Mouse (Mus musculus): ENCODE measurements around the gene Try4. TPM values are rescaled to one million over a fixed set of nuclear protein-coding genes. Genes with fewer than 3 reads are reported as not detected.
"Not testable (repeated sequence)": the region's sequence is repeated elsewhere in the genome, so short reads cannot be mapped to it uniquely, and the experiment has no call there.

The Try4 gene
- polyA plus RNA-seq (2015; fragmentation: Nextera tagmentation; extraction: Ambion mirVana), result not detected in 2 replicates

- Histone ChIP-seq H3K27me3 (no peaks in the 10 kb centered on the region), H3K4me3 (no peak within 1 kb of the TSS), H3K36me3 (no peaks in the 10 kb centered on the region), H3K9me3 (no peaks in the 10 kb centered on the region), H3K4me1 (replicated peaks) (no peaks in the 10 kb centered on the region), H3K9ac (no peak within 1 kb of the TSS), H3K4me2 (no peak within 1 kb of the TSS), H3K27ac (replicated peaks) (no peak within 1 kb of the TSS)
- 89% methylated on average over 1 of the region's 1 CpGs for WGBS
- ATAC-seq (ENCODE audit: low FRiP score, low read depth), result no peak
Observed at GRCm38 (mm10) chr6:41301969-41302368, at the start of gene Try4. Gene Try4, plus strand, starts transcription at chr6:41302269.

DNA sequence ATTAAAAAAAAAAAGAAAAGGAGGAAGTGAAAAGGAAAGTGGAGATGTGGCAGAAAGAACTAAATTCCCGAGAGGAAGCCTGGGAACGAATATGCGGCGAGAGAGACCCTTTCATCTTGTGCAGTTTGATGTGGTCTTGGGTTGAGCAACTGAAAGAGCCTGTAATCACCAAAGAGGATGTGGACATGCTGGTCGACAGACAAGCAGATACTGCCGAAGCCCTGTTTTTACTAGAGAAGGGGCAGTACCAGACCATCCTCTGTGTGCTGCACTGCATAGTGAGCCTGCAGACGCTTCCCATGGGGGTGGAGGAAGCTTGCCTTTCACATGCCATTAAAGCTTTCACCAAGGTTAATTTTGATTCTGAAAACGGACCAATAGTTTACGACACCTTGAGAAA is 48.8 kb upstream of the Try4 start:
- not testable (repeated sequence) for H3K4me1 ChIP-seq (replicated peaks)

DNA sequence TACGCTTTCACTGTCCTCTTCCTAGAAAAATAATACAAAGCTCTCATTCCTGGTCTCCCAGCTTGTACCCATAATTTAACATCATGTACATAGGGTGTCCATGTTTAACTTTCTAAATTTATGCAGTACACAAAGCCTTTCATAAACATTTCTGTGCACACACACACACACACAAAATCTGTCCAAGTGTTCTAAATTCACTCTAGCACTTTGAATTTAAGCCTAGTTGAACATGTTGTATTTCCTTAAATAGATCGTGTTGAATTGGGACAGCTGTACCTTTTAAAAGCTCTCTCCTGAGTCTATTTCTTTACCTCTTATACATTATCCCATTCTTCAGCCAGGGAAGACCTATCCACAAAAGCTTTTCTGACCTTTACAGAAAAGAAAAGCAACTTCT is 45.6 kb upstream of the Try4 start:
- Histone ChIP-seq H3K27me3 (no peaks in the 10 kb centered on the region), H3K27ac (replicated peaks) (no peak overlapping the region), H3K9ac (no peak overlapping the region), H3K4me2 (no peak overlapping the region), H3K4me1 (replicated peaks) (no peaks in the 10 kb centered on the region), H3K4me3 (no peak overlapping the region), H3K9me3 (no peaks in the 10 kb centered on the region), H3K36me3 (no peaks in the 10 kb centered on the region)
- WGBS, result 95% methylated on average over 2 of the region's 2 CpGs
- ATAC-seq (ENCODE audit: low FRiP score, low read depth), result no peak

More for the DNA sequence above, 48.8 kb upstream of the Try4 start:
- 90% methylated on average over 9 of the region's 9 CpGs for WGBS
- not testable (repeated sequence) for H3K36me3 ChIP-seq; H3K4me2 ChIP-seq; H3K9ac ChIP-seq; H3K9me3 ChIP-seq; H3K4me3 ChIP-seq; H3K27ac ChIP-seq (replicated peaks); H3K27me3 ChIP-seq; ATAC-seq (ENCODE audit: low FRiP score, low read depth)

DNA sequence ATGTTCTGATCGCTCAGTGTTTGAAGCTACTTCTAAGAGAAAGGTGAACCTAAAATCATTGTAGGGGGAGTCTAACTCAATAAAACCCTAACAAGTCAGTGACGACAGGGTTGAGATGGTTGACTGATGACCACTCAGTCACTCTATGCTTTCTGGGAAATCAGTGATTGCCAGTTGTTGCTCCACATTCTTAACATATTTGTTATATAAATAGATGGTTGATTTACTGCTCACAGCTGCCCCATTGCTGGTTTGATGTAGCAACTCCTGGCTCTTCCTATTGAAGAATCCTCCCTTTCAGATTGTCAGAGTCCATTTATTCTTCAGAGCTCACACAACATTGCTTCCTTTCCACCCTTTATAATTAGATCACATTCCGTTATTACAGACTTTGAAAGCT is 44.6 kb upstream of the Try4 start:
- Histone ChIP-seq H3K4me1 (replicated peaks) (no peaks in the 10 kb centered on the region), H3K36me3 (no peaks in the 10 kb centered on the region), H3K9me3 (no peaks in the 10 kb centered on the region), H3K4me2 (no peak overlapping the region), H3K4me3 (no peak overlapping the region), H3K27ac (replicated peaks) (no peak overlapping the region), H3K9ac (no peak overlapping the region), H3K27me3 (no peaks in the 10 kb centered on the region)
- no peak for ATAC-seq (ENCODE audit: low FRiP score, low read depth)
- 90% methylated on average over 3 of the region's 3 CpGs for WGBS

GRCm38 (mm10) chr6:41262796-41263195 is 39.3 kb upstream of the Try4 start:
- Histone ChIP-seq H3K4me3 (no peak overlapping the region), H3K4me1 (replicated peaks) (no peaks in the 10 kb centered on the region), H3K9ac (no peak overlapping the region), H3K27me3 (no peaks in the 10 kb centered on the region), H3K4me2 (no peak overlapping the region), H3K36me3 (no peaks in the 10 kb centered on the region), H3K27ac (replicated peaks) (no peak overlapping the region), H3K9me3 (no peaks in the 10 kb centered on the region)
- 41% methylated on average over 3 of the region's 3 CpGs for WGBS
- no peak for ATAC-seq (ENCODE audit: low FRiP score, low read depth)

- Histone ChIP-seq H3K4me3 (no peak overlapping the region), H3K27me3 (no peaks in the 10 kb centered on the region), H3K36me3 (no peaks in the 10 kb centered on the region), H3K27ac (replicated peaks) (no peak overlapping the region), H3K9ac (no peak overlapping the region), H3K4me1 (replicated peaks) (no peaks in the 10 kb centered on the region), H3K9me3 (no peaks in the 10 kb centered on the region), H3K4me2 (no peak overlapping the region)
- 93% methylated on average over 6 of the region's 6 CpGs for WGBS
- no peak for ATAC-seq (ENCODE audit: low FRiP score, low read depth)
Observed at GRCm38 (mm10) chr6:41266140-41266539, 35.9 kb upstream of the Try4 start.

GRCm38 (mm10) chr6:41298255-41298654 is 3.8 kb upstream of the Try4 start:
- H3K4me2 ChIP-seq, result no peak overlapping the region
- no peak overlapping the region for H3K27ac ChIP-seq (replicated peaks)
- no peaks in the 10 kb centered on the region for H3K4me1 ChIP-seq (replicated peaks)
- no peak overlapping the region for H3K9ac ChIP-seq
- H3K9me3 ChIP-seq, result no peaks in the 10 kb centered on the region
- H3K36me3 ChIP-seq, result no peaks in the 10 kb centered on the region
- WGBS, result 9% methylated on average over 1 of the region's 1 CpGs
- ATAC-seq (ENCODE audit: low FRiP score, low read depth), result no peak
- H3K27me3 ChIP-seq, result no peaks in the 10 kb centered on the region
- H3K4me3 ChIP-seq, result no peak overlapping the region

GRCm38 (mm10) chr6:41316741-41317140 is 14.7 kb downstream of the Try4 start, which contains the start of gene Try5:
Gene Try5, minus strand, starts transcription at chr6:41316841.
- ATAC-seq (ENCODE audit: low FRiP score, low read depth); H3K4me3 ChIP-seq; H3K4me1 ChIP-seq (replicated peaks); H3K27me3 ChIP-seq; H3K36me3 ChIP-seq; H3K4me2 ChIP-seq; H3K9ac ChIP-seq; H3K27ac ChIP-seq (replicated peaks); H3K9me3 ChIP-seq: not testable (repeated sequence)
- WGBS, result 75% methylated on average over 3 of the region's 3 CpGs

GRCm38 (mm10) chr6:41353932-41354331 is 51.9 kb downstream of the Try4 start, which contains the start of gene Try10:
Gene Try10, plus strand, starts transcription at chr6:41354105.
- H3K36me3 ChIP-seq, result no peaks in the 10 kb centered on the region
- H3K27me3 ChIP-seq, result no peaks in the 10 kb centered on the region
- H3K9ac ChIP-seq, result no peak within 1 kb of the TSS
- no peaks in the 10 kb centered on the region for H3K9me3 ChIP-seq
- 90% methylated on average over 2 of the region's 2 CpGs for WGBS
- H3K4me1 ChIP-seq (replicated peaks), result no peaks in the 10 kb centered on the region
- no peak within 1 kb of the TSS for H3K4me2 ChIP-seq
- H3K4me3 ChIP-seq, result no peak within 1 kb of the TSS
- no peak within 1 kb of the TSS for H3K27ac ChIP-seq (replicated peaks)
- ATAC-seq (ENCODE audit: low FRiP score, low read depth), result no peak

Other genes starting within 250 kb of the Try4 start
- gene Try5, start 14.6 kb downstream of the Try4 start, polyA plus RNA-seq (2015; fragmentation: Nextera tagmentation; extraction: Ambion mirVana), result 0.52 and 0.55 TPM in 2 replicates
- not detected in 2 replicates for gene Try10, start 51.8 kb downstream of the Try4 start, polyA plus RNA-seq (2015; fragmentation: Nextera tagmentation; extraction: Ambion mirVana)
- not detected in 2 replicates for gene Prss3, start 75.4 kb downstream of the Try4 start, polyA plus RNA-seq (2015; fragmentation: Nextera tagmentation; extraction: Ambion mirVana)
- gene Gm5771, start 90.1 kb downstream of the Try4 start, polyA plus RNA-seq (2015; fragmentation: Nextera tagmentation; extraction: Ambion mirVana), result not detected in 2 replicates
- gene Gm10334, start 143.9 kb downstream of the Try4 start, polyA plus RNA-seq (2015; fragmentation: Nextera tagmentation; extraction: Ambion mirVana), result not detected in 2 replicates
- not detected in 2 replicates for gene Prss1, start 156.7 kb downstream of the Try4 start, polyA plus RNA-seq (2015; fragmentation: Nextera tagmentation; extraction: Ambion mirVana)
- gene Prss2, start 219.5 kb downstream of the Try4 start, polyA plus RNA-seq (2015; fragmentation: Nextera tagmentation; extraction: Ambion mirVana), result not detected in 2 replicates

Data from hindbrain, embryonic 15.5 days (tissue).